9 mouse cellular contexts compared by ENCODE assay signal in genomic region chr17:12169326-12169836, GRCm38 (mm10). TPM values are rescaled to one million over a fixed set of nuclear protein-coding genes. Genes with fewer than 3 reads are reported as not detected.
DNase-seq lines count a peak whose midpoint lies in the region; ATAC-seq lines count a peak whose summit lies in the region.
"Had no signal": no experiment of that assay in that cellular context is flagged by ENCODE, and none has a peak within 500 bp of the region (broad histone marks: within the 10 kb centered on the region; RNA-seq: fewer than 3 reads in every experiment).

No protein-coding gene starts in this region.

- peak; percentile 24 for ATAC-seq in lung, embryonic 16.5 days (ENCODE audit: low read depth)

- no peak overlapping the region for H3K4me3 ChIP-seq in heart, embryonic 10.5 days
- H3K4me3 ChIP-seq in lung, embryonic 16.5 days (ENCODE audit: low read length) = no peak overlapping the region
- H3K4me3 ChIP-seq: gastrocnemius, adult 2 months had no signal

- no peaks in the 10 kb centered on the region for H3K27me3 ChIP-seq in heart, embryonic 10.5 days (ENCODE audit: insufficient read depth, poor library complexity, severe bottlenecking)
- no peaks in the 10 kb centered on the region for H3K27me3 ChIP-seq in lung, embryonic 16.5 days (ENCODE audit: control insufficient read depth, insufficient read depth, low read depth, low read length)

- intact Hi-C loops in heart, postnatal 10 days (cut with DNase I) = no loop called here

- no peak overlapping the region for H3K9ac ChIP-seq in lung, embryonic 16.5 days (ENCODE audit: low read length)

- no peaks in the 10 kb centered on the region for H3K9me3 ChIP-seq in heart, embryonic 10.5 days
- H3K9me3 ChIP-seq in lung, embryonic 16.5 days (ENCODE audit: control insufficient read depth, low read length) = no peaks in the 10 kb centered on the region

- peaks cover 27% of the 10 kb centered on the region for H3K4me1 ChIP-seq in heart, embryonic 10.5 days
- H3K4me1 ChIP-seq in lung, embryonic 16.5 days (replicated peaks; ENCODE audit: control insufficient read depth, insufficient read depth, low read length) = peaks cover 35% of the 10 kb centered on the region

- DNase-seq in heart, embryonic 10.5 days (ENCODE audit: low spot score) = no peak
- DNase-seq in heart, postnatal 10 days = no peak
- DNase-seq in ovary, postnatal 14 days (ENCODE audit: low spot score) = peak; percentile 32
- DNase-seq in ovary, postnatal 36 days (ENCODE audit: low spot score) = no peak
- no peak for DNase-seq in right cerebral cortex, postnatal 25 days
- no peak for DNase-seq in adrenal gland, adult 18-20 months (ENCODE audit: low spot score in 2 of 2)
- DNase-seq in gastrocnemius, postnatal 25 days = no peak

- WGBS in heart, embryonic 10.5 days = 72% methylated on average over 12 of the region's 12 CpGs
- 49% methylated on average over 12 of the region's 12 CpGs for whole genome bisulfite sequencing in lung, embryonic 16.5 days

- H3K36me3 ChIP-seq in heart, embryonic 10.5 days = peaks cover 5% of the 10 kb centered on the region; the same call in 1 of the 2 replicates
- 0 out of 2 replicates have a peak, but pooled peaks cover 2% of the 10 kb centered on the region for H3K36me3 ChIP-seq in lung, embryonic 16.5 days (ENCODE audit: control insufficient read depth, insufficient read depth, low read length)

- H3K27ac ChIP-seq in heart, embryonic 10.5 days = peak overlapping the region; percentile 52; the same call in 1 of the 2 replicates
- peak overlapping the region; percentile 78 for H3K27ac ChIP-seq in lung, embryonic 16.5 days (ENCODE audit: low read length)
- H3K27ac ChIP-seq: gastrocnemius, adult 2 months had no signal

- peak overlapping the region; percentile 5; the same call in 1 of the 2 replicates for H3K4me2 ChIP-seq in lung, embryonic 16.5 days (ENCODE audit: low read depth, low read length)

RNA-seq across cellular contexts. Expression of gene Agpat4, which starts 50.9 kb away (rescaled TPM):
- 26.6 and 32.5 TPM in 2 replicates for polyA plus RNA-seq in heart, embryonic 10.5 days (2016; fragmentation: Nextera tagmentation; extraction: Ambion mirVana)
- total RNA-seq in heart, postnatal 10 days (2021) = 10 to 100 TPM in 1 of 2 experiments, 1 to 10 TPM in 1; 8.4 to 10.2 TPM
- polyA plus RNA-seq in lung, embryonic 16.5 days (2015; fragmentation: Nextera tagmentation; extraction: Ambion mirVana) = 39.6 and 42.1 TPM in 2 replicates
- total RNA-seq in adrenal gland, adult 18-20 months (2021) = 10 to 100 TPM; 33.2 to 54.3 TPM
- total RNA-seq in gastrocnemius, postnatal 25 days (2021) = 1 to 10 TPM; 2.3 to 2.7 TPM
